Mouse (Mus musculus): ENCODE measurements around the gene Olfr960.

- TF ChIP-seq CTCF (IDR thresholded peaks at IDR 0.05; ENCODE audit: control insufficient read depth, insufficient read depth, insufficient read length): no peak
- no peak for TF ChIP-seq MAX (IDR thresholded peaks at IDR 0.05)
- TF ChIP-seq USF1 (IDR thresholded peaks at IDR 0.05; ENCODE audit: low read depth): no peak
Measured at GRCm38 (mm10) chr9:39629069-39629468, 7.9 kb downstream of the Olfr960 start.

All from C2C12 (cell line).